Mouse (Mus musculus) retina, postnatal 7 days (tissue): ENCODE data around the gene Fosb.
A peak's percentile ranks its signal among the peaks of the same experiment; 100 is the strongest.

Experiments used
- DNase-seq: peaks from one replicate; pipeline ENCODE4 v3.0.0-alpha.2; 2012; ENCODE audit warnings: low read depth, low spot score

Gene Fosb

DNA sequence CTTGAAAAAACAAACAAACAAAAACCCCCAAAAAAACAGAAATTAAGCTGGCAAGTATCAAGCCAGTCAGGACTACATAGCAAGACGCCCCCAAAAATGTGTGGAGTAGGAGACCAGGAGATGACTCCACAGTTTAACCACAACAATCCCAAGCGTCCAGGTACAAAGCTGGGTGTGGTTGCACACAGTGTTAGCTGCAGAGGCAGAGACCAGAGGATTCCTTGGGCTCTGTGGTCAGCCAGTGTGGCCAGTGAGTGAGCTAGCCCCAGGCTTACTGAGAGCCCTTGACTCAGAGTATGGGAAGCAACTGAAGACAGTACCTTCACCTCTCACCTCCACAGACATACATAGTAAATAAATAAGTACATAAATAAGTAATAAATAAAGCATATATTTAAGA is 22.1 kb upstream of the Fosb start:
- DNase-seq: no peak

- DNase-seq: no peak
Observed at GRCm38 (mm10) chr7:19328425-19328824, 18.6 kb upstream of the Fosb start.

DNA sequence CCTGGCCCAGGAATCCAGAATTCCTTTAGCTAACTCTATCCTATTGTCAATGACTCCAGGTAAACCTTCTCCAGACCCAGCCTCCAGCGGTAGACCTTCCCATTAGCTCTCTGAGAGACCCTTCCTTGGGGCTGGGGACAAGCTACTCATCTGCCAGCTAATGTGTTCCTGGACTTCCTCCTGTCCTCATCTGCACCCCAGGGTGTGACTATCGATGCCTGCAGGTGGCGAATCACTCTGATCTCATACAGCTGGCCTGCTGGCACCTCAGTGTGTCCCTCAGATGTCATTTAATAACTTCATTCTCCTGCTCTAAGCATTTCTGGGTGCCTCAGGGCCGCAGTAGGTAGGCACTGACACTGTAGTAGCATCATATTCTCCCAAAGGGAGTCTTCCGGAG is 17.9 kb upstream of the Fosb start:
- DNase-seq: no peak

DNA sequence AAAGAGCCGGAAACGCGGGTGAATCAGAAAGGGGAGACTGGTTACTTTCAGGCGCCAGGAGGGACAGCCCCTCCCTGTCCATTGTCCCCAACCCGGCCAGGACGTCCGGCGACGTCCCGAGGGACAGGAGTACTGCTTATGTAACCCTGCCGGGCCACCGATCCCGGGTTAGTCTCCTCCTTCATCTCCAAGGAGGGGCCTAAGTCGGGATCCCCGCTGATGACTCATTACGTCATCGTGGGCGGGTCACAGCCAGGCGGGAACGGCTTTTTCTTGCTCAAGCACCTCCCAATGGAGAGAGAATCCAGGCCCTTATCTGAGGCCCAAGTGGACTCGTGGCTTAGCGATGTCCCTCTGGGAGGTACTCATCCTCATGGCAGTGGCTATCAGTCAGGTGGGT is 17.3 kb upstream of the Fosb start:
- peak; percentile 80 for DNase-seq

GRCm38 (mm10) chr7:19326359-19326758 is 16.5 kb upstream of the Fosb start:
- DNase-seq: peak; percentile 64

DNA sequence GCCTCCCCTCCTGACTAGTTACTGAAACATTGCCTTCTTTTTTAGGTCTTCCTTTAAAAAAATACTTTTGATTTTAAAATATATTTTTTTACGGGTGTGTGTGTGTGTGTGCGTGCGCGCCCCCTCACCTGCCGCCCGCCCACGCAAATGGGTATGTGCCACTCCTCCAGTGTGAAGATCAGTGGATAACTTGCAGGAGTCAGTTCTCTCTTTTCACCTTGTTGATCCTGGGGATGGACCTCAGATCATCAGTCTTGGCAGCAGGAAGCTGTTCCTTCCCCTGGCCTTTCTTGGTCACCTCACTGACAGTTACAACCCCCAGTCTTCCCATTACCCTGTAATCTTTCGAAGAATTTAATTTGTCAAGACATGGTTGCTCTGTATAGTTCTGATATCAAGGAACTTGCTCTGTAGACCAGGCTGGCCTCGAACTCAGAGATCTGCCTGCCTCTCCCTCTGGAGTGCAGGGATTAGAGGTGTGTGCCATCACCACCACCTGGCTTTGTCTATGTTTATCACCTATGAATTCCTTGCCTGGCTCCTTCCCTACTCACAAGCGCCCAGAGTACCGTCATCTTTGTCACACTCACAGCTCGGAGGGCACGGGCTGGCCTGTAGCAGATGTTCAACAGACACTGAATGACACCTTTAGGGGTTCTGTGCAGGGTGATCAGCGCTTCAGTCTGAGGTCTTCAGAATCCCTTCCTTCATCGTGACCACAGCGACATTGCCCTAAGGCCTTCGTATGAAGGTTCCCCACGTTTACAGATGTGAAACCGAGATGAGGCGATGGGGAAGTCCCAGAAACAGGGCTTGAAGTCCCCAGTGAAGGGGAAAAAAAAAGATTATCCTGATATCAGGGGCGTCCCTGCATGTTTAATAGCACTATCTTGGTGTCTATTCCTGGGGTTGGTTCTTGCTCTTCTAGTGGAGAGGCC is 15.7 kb upstream of the Fosb start:
- no peak for DNase-seq

DNA sequence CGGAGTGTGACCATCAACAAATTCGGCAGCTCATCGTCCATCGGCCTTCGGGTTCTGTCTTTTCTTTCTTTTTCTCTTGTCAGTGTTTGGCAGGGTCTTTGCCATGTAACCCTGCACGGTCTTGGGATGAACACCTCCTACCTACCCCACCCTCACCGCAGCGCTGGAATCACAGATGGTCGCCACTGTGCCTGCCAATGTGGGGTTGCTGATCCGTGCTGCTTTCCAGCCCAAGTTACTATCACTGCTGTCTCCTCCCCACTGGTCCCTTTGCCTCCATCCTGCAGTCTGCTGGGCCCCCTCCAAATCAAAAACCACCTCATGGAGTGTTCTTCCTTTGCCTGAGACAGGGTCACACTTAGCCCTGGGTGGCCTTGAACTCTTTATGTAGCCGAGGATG is 14.4 kb upstream of the Fosb start:
- DNase-seq: no peak

DNA sequence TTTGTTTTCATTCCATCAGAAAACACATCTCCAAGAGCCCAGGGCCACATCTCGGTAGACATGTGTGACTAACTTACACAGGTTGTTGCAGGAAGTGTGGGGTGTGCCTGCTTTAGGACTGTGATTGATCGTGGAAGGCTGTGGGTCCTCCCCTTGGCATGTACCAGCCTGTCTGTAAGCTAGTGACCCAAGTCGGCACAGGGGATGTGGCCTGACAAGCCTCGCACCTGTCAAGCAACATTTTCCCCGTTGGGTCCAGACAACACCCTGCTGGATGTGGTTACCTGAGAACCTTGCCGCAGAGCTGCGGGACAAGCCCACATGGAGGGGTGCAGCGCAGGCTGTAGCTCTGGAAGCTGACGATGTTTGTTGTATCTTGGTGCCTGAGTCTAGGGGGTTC is 12.6 kb upstream of the Fosb start:
- DNase-seq: no peak

DNA sequence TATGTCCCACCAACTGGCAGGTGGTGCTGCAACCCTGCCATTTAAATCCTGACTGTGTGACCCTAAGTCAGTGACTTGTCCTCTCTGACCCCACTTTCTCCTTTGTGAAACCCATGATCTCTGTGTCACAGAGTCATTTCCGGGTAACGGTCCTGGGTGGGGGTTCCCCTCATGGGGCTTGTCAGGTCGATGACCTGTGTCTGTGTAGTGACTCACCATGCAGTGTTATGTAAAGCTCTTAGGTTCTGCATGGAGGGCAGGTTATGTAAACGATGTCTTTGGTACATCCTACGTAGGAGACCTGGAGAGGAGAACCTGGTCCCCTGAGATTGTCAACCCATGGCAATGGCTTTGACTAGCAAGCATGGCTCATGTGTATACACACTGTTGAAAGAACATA is 11.6 kb upstream of the Fosb start:
- DNase-seq: no peak

GRCm38 (mm10) chr7:19320637-19321036 is 10.8 kb upstream of the Fosb start:
- DNase-seq: no peak

- peak; percentile 95 for DNase-seq
Observed at GRCm38 (mm10) chr7:19319906-19320305, 10.1 kb upstream of the Fosb start.

- no peak for DNase-seq
Observed at GRCm38 (mm10) chr7:19319458-19319857, 9.6 kb upstream of the Fosb start.

- no peak for DNase-seq
Observed at GRCm38 (mm10) chr7:19318676-19319075, 8.8 kb upstream of the Fosb start.

GRCm38 (mm10) chr7:19318201-19318600 is 8.3 kb upstream of the Fosb start:
- no peak for DNase-seq

DNA sequence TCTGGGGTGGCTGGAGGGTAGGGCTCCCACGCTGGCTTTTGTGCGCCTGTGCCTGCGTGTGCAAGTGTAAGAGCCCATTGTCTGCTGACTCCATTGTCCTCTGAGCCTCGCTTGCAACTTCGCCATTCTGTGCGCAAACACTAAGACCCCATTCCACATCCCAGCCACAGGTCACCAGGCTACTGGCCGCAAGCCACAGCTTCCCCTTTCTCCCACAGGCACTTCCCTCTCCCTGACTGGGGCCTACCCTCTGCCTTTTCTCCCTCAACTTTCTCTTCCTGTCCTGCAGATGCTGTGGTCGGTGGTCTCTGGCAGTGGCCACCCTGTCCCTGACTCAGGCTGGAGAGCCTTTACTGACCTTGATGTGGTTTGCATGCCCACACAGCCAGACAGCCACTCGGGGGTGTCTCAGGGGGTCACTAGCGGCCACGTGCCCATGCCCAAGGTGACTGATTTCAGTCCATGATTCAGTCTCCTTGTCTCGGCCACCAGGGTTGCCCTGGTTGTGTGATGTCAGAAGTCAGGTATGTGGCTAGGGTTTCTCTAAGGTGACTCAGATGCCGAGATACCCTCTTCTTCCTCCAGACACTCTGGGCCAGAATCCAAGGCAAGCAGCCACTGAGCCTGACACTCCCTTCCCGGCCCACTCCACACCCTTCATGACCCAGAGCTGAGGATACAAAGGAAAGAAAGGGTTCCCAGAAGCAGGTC is 6.8 kb upstream of the Fosb start:
- no peak for DNase-seq

- DNase-seq: no peak
Observed at GRCm38 (mm10) chr7:19314033-19314432, 4.2 kb upstream of the Fosb start.

DNA sequence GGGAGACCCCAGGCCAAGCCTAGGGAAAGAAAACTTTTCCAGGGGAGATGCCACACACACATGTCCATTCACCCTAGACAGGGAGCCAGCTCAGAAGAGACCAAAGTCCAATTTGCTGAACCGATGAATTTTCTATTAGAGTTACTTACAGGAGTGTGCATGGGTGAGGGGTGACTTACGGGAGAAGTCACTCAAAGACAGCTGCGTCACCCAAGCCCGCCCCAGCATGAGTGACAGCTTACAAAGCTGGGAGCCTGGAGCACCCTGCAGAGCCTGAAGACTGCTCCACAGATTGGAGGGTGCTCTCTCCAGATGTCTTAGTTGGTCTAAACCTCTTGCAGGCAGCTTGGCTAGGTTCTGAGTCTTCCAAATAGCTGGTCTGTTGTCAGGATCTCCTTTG is 2.1 kb upstream of the Fosb start:
- DNase-seq: no peak

- DNase-seq: no peak
Observed at GRCm38 (mm10) chr7:19309278-19309883, 470 bp downstream of the Fosb start.

DNA sequence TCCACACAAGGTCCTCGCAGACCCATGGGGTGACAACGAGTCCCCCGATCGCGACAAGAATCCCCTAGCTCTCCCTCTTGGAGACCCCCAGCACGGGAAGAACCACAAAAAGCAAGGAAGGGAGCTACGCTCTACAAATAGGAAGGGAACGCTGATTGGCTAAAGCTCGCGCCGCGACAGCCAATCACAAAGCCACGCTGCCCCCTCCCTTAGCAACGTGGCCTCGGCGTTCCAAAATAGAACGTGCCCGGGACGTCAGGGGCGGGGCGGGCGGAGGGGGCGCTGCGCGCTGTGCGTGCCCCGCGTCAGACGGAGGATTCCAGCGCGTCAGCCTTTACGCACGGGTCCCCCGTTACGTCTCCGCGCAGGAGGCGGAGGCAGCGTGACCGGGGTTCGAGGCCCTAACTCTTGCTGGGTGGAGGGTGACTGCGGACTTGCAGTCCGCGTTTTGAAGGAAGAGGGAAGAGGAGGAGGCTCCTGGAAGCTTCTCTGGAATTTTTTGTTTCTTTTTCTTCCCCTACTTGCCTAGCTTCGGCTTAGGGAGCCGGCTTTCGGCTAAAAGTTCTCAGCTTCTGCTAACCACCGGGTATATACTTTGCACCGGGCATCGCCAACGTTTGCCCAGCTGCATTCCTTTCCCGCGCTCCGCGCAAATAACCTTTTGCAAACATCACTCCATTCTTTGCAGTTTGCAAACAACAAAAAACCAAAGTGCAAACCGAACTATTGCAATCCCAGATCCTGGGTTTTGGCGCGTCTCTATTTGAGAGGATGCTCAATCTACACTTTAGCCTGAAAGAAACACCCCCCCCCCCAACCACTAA is 1.2 kb downstream of the Fosb start:
- peak; percentile 89 for DNase-seq

GRCm38 (mm10) chr7:19307739-19308453 is 2.0 kb downstream of the Fosb start:
- peak; percentile 73 for DNase-seq
